Mouse (Mus musculus) splenic B cell, adult 2 months (primary cell): ENCODE measurements around the gene Vsnl1.
A peak's percentile ranks its signal among the peaks of the same experiment; 100 is the strongest.

Source experiments
- DNase-seq: peaks from one replicate; pipeline ENCODE4 v3.0.0-alpha.2; 2011; ENCODE audit warnings: low read depth, low spot score
- H3K27me3 ChIP-seq: 2 replicates; pipeline ENCODE4 v1.6.1; 2012; ENCODE audit warnings: mild to moderate bottlenecking, low read length, moderate library complexity, mixed read lengths; ENCODE audit not compliant: control insufficient read depth, poor library complexity, insufficient read depth, severe bottlenecking
- H3K36me3 ChIP-seq: 2 replicates; pipeline ENCODE4 v1.6.1; 2012; ENCODE audit warnings: mild to moderate bottlenecking, low read length, moderate library complexity, mixed read lengths; ENCODE audit not compliant: control insufficient read depth, poor library complexity, insufficient read depth, severe bottlenecking

The Vsnl1 gene

DNA sequence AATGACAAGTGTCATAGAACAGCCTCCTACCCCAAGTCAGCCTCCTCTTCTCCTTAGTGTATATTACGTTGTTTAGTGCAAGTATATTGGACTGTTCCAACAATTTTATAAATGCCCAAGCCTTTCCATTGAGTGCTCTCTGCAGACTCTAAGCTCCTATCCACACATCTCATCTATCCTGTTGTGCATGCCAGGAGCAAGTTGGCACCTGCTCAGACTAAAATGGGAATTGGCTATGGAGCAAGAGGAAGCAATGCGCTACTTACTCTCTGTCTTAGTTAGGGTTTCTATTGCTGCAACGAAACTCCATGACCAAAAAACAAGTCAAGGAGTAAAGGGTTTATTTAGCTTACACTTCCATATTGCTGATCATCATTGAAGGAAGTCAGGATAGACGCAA lies 28.7 kb downstream of the Vsnl1 start:
- Histone ChIP-seq H3K36me3 (no peaks in the 10 kb centered on the region), H3K27me3 (no peaks in the 10 kb centered on the region)
- DNase-seq = no peak

DNA sequence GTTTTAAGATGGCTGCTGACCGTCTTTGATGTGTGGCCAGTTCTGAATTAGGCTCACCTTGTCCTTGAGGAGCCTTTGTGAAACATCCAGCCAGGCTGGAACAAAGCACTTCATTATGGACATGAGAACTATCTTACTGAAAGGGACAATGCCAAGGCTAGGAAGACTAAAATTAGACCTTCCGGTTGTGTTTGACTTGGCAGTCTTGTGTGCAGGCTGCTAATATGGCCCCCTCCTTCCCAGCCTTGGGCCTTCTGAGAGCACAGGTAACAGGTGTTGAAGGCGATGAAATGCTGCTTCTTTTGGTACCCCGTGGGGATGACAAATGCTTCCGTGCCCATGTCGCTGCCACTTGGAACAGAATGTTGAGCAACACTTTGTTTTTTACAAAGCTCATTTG lies 37.6 kb downstream of the Vsnl1 start:
- Histone ChIP-seq H3K27me3 (no peaks in the 10 kb centered on the region), H3K36me3 (no peaks in the 10 kb centered on the region)
- no peak for DNase-seq

DNA sequence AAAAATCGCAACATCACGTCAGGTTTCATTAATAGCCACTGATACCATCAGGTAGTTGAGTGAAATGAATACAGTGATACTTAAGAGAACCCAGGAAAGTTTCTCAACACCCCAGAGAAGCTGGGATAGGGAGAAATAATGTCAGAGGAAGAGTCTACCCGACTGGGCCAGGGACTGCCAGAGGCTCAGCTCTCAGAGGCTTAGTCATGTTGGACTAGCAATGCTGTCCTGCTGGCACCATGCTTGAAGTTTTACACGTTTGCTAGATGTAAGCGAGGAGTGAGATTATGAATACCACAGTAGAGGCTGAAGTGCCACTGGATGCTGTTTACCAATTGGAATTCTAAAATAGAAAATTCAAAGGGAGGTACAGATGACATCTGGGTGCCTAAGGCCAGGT lies 39.4 kb downstream of the Vsnl1 start:
- DNase-seq = no peak
- H3K36me3 ChIP-seq = no peaks in the 10 kb centered on the region
- H3K27me3 ChIP-seq = no peaks in the 10 kb centered on the region

DNA sequence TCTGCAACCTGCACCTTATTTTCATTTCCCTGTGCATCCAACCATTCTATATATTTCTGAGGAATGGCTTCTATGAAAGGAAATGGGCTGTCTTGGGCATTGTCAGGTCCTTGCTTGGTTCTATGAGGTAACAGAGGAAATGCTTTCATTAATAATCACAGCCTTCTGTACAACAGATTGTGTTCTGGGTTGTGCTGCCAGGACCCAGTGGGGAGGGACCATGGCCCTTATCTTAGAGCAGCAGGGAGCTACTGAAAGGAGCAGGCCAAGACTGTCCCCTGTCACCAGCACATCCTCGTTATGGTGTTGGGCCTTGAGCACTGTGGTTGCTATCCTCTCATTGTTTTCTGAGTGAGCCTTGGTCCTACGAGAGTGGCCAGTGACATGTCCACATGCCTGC lies 40.9 kb downstream of the Vsnl1 start:
- Histone ChIP-seq H3K27me3 (no peaks in the 10 kb centered on the region), H3K36me3 (no peaks in the 10 kb centered on the region)
- no peak for DNase-seq

DNA sequence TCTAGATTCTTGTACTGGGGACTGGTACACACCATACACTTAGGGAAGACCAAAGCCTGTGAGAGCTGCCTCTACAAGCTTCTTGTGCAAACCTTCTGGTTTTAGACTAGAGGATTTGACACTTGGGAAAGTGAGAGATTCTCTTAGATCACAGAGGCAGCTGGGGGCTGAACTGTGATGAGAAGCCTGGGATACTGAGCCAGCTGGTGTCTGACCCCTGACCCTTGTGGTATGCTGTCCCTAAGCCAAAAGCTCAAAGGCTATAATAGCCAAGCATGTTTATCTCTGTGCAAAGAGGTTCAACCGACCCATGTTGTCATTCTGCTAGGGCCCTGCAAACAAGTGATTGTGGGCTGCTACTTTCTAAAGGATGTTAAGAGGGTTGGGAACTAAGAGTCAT lies 43.9 kb downstream of the Vsnl1 start:
- Histone ChIP-seq H3K36me3 (no peaks in the 10 kb centered on the region), H3K27me3 (no peaks in the 10 kb centered on the region)
- no peak for DNase-seq

DNA sequence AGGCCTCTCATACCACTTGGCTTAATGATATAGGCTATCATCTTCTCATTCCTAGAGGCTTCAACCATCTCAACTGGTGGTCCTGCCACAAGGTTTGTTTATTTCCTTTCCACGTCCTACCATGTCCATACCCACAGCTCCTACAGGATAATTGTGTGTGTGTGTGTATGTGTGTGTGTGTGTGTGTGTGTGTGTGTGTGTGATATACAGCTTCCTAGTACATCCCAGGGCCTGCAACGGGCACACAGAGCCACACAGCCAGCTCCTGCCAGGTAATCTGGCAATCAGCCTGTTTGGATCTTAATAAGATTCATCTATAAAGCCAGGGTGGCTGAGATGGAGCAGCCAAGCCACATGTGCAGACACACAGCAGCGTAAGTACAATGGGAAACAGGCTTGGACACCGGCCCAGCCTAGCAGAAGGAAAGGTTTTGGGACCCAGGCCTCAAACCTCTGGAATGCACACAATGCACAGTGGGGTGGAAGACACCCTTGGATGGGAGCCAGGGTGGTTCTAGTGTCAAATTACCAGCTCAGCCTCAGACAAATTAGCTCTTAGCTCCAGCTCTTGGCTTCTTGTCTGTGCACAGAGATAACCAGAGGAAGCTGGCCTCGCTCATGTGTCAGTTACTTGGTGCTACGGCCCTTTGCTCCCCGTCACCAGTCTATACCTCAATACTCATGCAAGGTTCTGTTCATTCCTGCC lies 45.0 kb downstream of the Vsnl1 start:
- DNase-seq = no peak
- H3K36me3 ChIP-seq = no peaks in the 10 kb centered on the region
- no peaks in the 10 kb centered on the region for H3K27me3 ChIP-seq

DNA sequence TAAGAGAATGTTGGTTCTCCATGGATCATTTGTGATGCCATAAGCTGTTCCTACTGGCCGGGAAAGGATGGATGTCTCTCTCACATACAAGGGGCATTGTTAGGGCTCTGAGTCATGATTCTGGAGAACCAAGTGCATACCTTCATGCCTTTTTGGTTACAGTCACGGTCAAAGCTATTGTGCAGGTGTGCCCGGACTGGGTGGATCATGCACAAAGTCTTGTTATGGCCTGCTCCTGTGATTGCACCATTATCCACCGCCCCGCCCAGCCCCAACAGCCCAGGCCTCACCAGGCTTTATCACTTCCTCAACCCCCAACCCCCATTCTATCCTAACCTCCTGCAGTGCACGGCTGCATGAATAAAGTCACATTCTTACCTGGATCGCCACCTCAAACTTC lies 47.3 kb downstream of the Vsnl1 start:
- no peaks in the 10 kb centered on the region for H3K36me3 ChIP-seq
- H3K27me3 ChIP-seq = no peaks in the 10 kb centered on the region
- no peak for DNase-seq

DNA sequence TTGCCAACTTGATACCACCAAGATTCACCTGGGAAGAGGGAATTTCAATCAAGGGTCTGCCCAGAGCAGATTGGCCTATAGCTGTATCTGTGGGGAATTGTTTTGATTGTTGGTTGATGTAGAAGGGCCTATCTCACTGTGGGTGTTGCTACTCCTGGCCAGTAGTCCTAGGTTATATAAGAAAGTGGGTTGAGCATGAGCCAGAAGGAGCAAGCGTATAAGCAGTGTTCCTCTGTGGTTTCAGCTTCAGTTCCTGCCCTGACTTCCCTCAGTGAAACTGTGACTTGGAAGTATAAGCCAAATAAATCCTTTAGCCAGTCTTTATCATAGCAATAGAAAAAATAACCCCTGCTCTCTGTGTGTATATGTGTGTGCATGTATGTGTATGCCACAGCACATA lies 51.7 kb downstream of the Vsnl1 start:
- no peak for DNase-seq
- Histone ChIP-seq H3K27me3 (no peaks in the 10 kb centered on the region), H3K36me3 (no peaks in the 10 kb centered on the region)

DNA sequence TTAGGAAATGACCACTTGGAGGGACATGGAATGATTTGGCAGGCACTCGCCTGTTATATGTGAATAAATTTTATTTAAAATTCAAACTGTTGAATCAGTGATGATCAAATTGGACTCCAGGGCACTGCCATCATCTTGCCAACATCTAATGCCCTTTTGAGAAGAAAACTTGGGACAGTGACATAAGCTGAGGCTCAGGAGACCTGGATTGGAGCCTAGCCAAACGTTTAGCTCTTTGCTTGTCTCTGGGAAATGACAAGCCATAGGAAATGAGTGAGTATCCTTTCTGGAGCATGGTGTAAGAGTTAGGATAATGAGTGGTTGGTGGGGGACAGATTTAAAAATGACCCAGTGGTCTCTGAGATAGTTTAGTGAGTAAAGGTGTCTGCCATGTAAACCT lies 57.0 kb downstream of the Vsnl1 start:
- Histone ChIP-seq H3K27me3 (no peaks in the 10 kb centered on the region), H3K36me3 (no peaks in the 10 kb centered on the region)
- DNase-seq = no peak

DNA sequence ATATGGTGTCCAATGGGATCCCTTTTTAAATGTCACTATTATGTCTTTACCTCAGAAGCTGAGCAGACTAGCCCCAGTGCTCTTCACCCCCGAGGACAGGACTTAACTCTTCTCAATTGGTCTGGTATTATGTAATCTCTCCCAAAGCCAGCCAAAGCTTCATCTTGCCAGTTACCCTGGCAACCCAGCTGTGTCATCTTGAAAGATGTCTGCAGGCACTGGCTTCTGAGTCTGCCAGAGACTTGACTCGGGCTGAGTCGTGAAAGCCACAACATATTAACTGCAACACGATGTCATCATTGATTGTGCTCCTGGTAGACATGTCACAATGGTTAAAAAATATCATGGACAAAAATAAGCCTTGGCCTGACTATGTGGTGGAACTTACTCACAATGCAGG lies 66.4 kb downstream of the Vsnl1 start:
- H3K36me3 ChIP-seq = no peaks in the 10 kb centered on the region
- DNase-seq = no peak

DNA sequence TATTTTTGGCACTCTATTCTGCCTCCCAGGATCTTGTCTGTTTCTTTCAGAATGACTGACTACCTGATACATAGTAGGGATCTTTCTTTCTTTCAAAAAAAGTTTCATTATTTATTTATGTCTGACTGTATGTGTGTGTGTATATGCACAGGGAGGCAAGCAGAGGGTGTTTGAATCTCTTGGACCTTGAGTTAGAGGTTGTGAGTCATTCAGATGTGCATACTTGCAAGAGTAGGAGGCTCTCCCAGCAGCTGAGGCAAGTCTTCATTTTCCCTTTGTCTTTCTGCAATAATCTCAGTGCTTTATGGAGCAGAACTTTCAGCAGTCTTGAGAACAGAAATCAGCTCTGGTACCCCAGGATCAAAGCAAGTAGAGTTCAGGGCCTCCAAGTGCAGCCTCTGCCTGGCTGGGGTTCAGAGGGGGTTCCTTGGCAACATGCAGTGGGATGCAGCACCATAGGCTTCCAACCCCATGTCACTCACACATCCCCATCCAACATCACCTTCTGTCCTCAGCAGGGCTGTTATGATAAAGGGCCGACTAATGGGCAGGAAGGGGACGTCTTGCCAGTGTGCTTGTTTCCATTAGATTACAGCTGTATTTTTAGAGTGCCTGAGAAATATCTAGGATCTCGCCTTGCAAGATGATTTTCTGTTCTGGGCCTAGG lies 69.2 kb downstream of the Vsnl1 start:
- DNase-seq = no peak
- no peaks in the 10 kb centered on the region for H3K27me3 ChIP-seq

More for the DNA sequence above, 66.4 kb downstream of the Vsnl1 start:
- H3K27me3 ChIP-seq = no peaks in the 10 kb centered on the region

DNA sequence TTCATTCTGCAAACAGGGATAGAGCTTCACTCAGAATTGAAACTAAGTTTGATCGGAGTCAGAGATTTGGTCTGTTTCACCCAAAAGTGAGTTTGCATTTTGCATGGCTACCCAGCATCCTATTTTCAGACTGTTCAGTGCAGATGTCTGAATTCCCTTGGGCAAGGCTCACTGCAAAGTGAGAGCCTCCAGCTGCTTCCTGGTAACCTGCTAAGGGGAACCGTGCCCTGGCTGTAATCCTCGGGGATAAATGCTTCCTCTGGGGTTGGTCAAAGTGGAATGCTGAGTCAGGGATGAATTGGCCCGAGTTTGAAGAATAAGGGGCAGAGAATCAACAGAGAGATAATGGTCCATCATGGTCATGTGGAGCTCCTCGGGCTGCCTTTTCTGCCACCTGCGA lies 71.5 kb downstream of the Vsnl1 start:
- no peak for DNase-seq
- Histone ChIP-seq H3K27me3 (no peaks in the 10 kb centered on the region), H3K36me3 (no peaks in the 10 kb centered on the region)

More for the DNA sequence above, 69.2 kb downstream of the Vsnl1 start:
- no peaks in the 10 kb centered on the region for H3K36me3 ChIP-seq

DNA sequence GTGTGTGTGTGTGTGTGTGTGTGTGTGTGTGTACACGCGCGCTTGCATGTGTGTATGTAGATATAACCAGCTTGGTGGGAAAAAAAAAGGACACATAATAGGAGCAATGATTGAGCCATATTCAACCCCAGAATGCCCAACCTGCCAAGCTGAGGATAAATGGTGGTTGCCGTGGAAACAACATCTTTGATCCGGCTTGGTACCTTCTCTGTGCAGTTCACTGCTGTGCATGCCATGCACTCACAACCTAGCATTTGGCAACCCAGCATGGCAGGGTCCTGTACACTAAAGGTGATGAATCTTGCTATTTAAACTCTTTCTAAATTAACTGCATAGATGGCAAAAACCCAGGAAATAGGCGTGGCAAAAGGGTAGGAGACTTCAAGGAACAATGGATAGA lies 74.0 kb downstream of the Vsnl1 start:
- Histone ChIP-seq H3K36me3 (no peaks in the 10 kb centered on the region), H3K27me3 (no peaks in the 10 kb centered on the region)
- DNase-seq = no peak

DNA sequence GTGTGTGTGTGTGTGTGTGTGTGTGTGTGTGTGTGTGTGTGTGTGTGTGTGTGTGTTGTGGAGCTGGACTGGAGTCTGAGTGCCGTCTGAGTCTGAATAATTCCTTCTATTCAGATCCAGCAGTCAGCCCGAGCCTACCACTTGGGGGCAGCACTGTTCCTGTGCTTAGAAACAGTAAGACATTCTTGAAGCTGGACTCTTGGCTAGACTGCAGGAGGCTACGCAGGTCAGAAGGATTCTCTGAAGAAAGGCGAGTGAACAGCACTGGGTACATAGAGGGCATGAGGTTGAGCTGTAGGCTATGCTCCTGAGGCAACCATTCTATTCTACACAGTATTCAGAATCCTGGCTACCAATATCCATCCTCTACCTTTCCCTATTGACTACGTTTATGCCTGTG lies 85.5 kb downstream of the Vsnl1 start:
- no peaks in the 10 kb centered on the region for H3K27me3 ChIP-seq
- DNase-seq = peak; percentile 66

DNA sequence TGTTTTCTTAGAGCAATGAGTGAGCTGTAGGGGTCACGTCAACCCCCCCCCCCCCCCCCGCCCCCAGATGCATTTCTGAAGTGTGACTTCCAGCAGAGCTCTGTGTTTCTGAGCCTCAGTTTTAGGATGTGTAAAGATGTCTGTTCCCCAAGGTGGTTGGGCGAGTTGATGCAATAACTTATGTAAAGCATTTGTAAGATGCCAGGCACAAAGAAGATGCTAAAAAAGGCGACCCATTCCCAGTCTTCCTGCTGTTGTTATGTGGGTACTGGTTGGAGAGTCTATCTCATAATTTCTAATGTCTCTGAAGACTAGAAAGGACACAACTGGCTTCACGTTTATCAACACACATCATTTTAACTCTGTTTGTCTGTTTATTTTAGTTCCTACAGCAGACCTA lies 86.5 kb downstream of the Vsnl1 start:
- Histone ChIP-seq H3K27me3 (no peaks in the 10 kb centered on the region), H3K36me3 (no peaks in the 10 kb centered on the region)
- DNase-seq = no peak

More for the DNA sequence above, 85.5 kb downstream of the Vsnl1 start:
- H3K36me3 ChIP-seq = no peaks in the 10 kb centered on the region

DNA sequence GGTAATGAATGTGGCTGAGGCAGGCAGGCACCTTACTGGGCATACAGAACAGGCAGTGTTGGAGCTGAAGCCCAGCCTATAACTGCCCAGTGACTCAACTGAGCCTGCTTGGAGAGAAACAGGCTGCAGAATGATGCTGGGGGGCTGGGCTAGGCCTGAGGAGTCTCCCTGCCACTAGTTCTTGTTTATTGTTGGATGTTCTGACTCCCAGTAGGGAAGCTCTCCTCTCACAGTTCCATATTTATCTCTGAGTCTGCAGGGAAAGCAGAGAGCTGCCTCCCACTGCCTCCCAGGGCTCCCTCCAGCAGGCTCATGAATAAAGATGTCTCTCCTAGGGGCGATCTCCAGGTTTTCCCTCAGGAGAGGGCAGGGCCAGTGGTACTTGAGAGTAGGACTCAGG lies 88.0 kb downstream of the Vsnl1 start:
- no peak for DNase-seq
- H3K36me3 ChIP-seq = no peaks in the 10 kb centered on the region

More for the DNA sequence above, 88.0 kb downstream of the Vsnl1 start:
- no peaks in the 10 kb centered on the region for H3K27me3 ChIP-seq
